Mouse (Mus musculus) liver, embryonic 14.5 days (tissue): Measurements from ENCODE around the gene Nmnat2. TPM values are rescaled to one million over a fixed set of nuclear protein-coding genes. Genes with fewer than 3 reads are reported as not detected.

Experiments used
- ATAC-seq: fragments of 200-750 bp; cut with Nextera tagmentation; 2 replicates; pipeline ENCODE4 v1.8.0; 2017; ENCODE audit warnings: moderate number of reproducible peaks, mild to moderate bottlenecking, moderate library complexity; ENCODE audit not compliant: insufficient read depth
- DNase-seq, 3 experiments: peaks; one replicate each; pipeline ENCODE4 v3.0.0-alpha.2; 2012 to 2013; ENCODE audit warnings: low read depth in 3 of 3, low spot score in 3 of 3
- H3K27ac ChIP-seq: fragments of 300-500 bp; sonication (generic); 2 replicates; pipeline ENCODE4 v1.5.1; 2014; ENCODE audit warnings: moderate library complexity, mild to moderate bottlenecking, control low read depth, inconsistent platforms
- H3K27me3 ChIP-seq: fragments of 300-500 bp; sonication (generic); 2 replicates; pipeline ENCODE4 v1.6.1; 2014; ENCODE audit warnings: mild to moderate bottlenecking, low read length, moderate library complexity; ENCODE audit not compliant: control insufficient read depth, insufficient read depth
- H3K36me3 ChIP-seq: fragments of 300-500 bp; sonication (generic); replicated peaks from 2 replicates; pipeline ENCODE4 v1.6.1; 2014; ENCODE audit warnings: low read depth; ENCODE audit not compliant: control insufficient read depth, insufficient read depth
- H3K4me1 ChIP-seq, 2 experiments: fragments of 200-500 bp in 1 of 2; fragments of 300-500 bp in 1 of 2; sonication (generic) in 1 of 2; replicated peaks; 2 replicates each; pipeline ENCODE4 v1.6.1; 2012 to 2014; ENCODE audit warnings: antibody characterized with exemption in 1 of 2, inconsistent platforms in 1 of 2, low read length in 1 of 2; ENCODE audit not compliant: control insufficient read depth in 2 of 2, insufficient read depth in 2 of 2
- H3K4me2 ChIP-seq: fragments of 300-500 bp; sonication (generic); 2 replicates; pipeline ENCODE4 v1.6.1; 2014; ENCODE audit warnings: low read depth, mild to moderate bottlenecking, control low read depth, moderate library complexity
- H3K4me3 ChIP-seq, 2 experiments: fragments of 200-500 bp in 1 of 2; fragments of 300-500 bp in 1 of 2; sonication (generic) in 1 of 2; 2 replicates each; pipeline ENCODE4 v1.5.1; 2012 to 2014; ENCODE audit warnings: low read depth in 2 of 2, low read length in 2 of 2, mild to moderate bottlenecking in 2 of 2, control low read depth in 1 of 2, inconsistent platforms in 1 of 2, moderate library complexity in 1 of 2; ENCODE audit not compliant: insufficient read depth in 1 of 2
- H3K9ac ChIP-seq: fragments of 300-500 bp; sonication (generic); replicated peaks from 2 replicates; pipeline ENCODE4 v1.6.1; 2014; ENCODE audit warnings: mild to moderate bottlenecking, control low read depth, moderate library complexity
- H3K9me3 ChIP-seq: fragments of 300-500 bp; sonication (generic); 2 replicates; pipeline ENCODE4 v1.6.1; 2016; ENCODE audit warnings: low read length, mixed read lengths; ENCODE audit not compliant: control insufficient read depth
- CTCF ChIP-seq: IDR thresholded peaks from 2 replicates; pipeline ENCODE4 v1.5.1; 2016; ENCODE audit warnings: antibody characterized with exemption, low read depth, control low read depth
- EP300 ChIP-seq: IDR thresholded peaks from 2 replicates; pipeline ENCODE4 v1.6.1; 2016; ENCODE audit warnings: antibody characterized with exemption, low read depth
- WGBS: fragments of 180-500 bp; shearing (Covaris S2); extraction: QIAGEN DNeasy Blood & Tissue Kit; methylation state at CpG from one replicate; pipeline ENCODE4 v1.1.7; 2014; ENCODE audit not compliant: insufficient replicate concordance; 5-methylcytosine and 5-hydroxymethylcytosine counted together
- polyA plus RNA-seq, 2 experiments: library from polyadenylated mRNA; depleted of rRNA in 1 of 2; stranded (reverse) in 1 of 2; unstranded in 1 of 2; fragments of >200 nt; fragmentation: Nextera tagmentation in 1 of 2; extraction: Ambion mirVana in 1 of 2; gene quantifications; 2 replicates each; pipeline versions ENCODE4 v1.2.1 to v1.2.3; 2012 to 2014

Nmnat2 gene
- polyA plus RNA-seq, 2 experiments, result 0.02 to 0.09 TPM

DNA sequence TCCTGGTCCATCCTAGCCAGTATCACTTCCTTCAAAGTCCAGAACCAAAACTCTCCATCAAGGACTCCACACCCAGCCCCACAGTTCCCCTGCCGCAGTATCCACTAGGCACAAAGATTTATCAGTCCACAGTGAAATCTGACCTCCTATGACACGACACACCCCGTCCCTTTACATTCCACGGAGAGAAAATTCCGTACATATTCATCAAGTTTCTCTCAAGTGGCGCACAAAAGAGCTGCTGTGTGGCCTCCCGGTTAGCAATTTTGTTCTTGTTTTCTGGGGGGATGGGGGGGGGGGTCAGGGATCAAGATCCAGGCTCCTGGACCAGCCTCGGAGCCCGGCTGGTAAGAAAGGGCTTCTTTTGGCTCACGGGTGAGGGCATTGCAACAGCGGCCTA lies 143.8 kb downstream of the Nmnat2 start:
- Histone ChIP-seq H3K27me3 (no peaks in the 10 kb centered on the region; the same call in 1 of the 2 replicates), H3K4me1 (0 out of 4 replicates have a peak, but pooled peaks cover 0 to 2% of the 10 kb centered on the region in 2 experiments), H3K9me3 (no peaks in the 10 kb centered on the region), H3K36me3 (no peaks in the 10 kb centered on the region), H3K4me2 (no peak overlapping the region), H3K27ac (no peak overlapping the region), H3K9ac (no peak overlapping the region), H3K4me3 (no peak overlapping the region)
- WGBS, result 71% methylated on average over 11 of the region's 11 CpGs
- TF ChIP-seq CTCF (no peak), EP300 (no peak)
- ATAC-seq (no peak), DNase-seq (no peak)

DNA sequence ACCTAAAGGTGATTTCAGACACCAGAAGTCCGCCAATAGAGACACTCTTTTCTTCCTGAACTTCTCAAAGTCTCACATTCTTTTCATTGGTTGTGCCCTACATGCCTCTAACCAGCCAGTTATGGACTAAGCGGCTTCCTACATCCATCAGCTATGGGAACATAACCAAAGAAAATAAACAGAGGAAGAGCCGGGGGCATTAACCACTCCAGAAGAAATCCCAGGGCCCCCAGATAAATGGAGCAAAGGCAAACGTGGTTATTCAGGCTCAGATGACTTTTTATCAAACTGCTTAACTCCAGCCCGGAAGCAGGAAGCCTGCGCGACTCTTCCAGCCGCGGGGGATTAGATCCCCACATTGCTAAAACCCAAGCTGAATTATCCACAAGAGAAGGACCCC lies 146.1 kb downstream of the Nmnat2 start:
- H3K9ac ChIP-seq, result no peak overlapping the region
- no peak overlapping the region for H3K4me2 ChIP-seq
- no peak for ATAC-seq
- H3K27ac ChIP-seq, result no peak overlapping the region
- TF ChIP-seq CTCF (no peak), EP300 (no peak)
- DNase-seq, result no peak
- no peaks in the 10 kb centered on the region for H3K36me3 ChIP-seq
- H3K9me3 ChIP-seq, result no peaks in the 10 kb centered on the region
- WGBS, result 27% methylated on average over 9 of the region's 9 CpGs
- H3K4me1 ChIP-seq, result peaks cover 0 to 7% of the 10 kb centered on the region in 2 experiments; a peak in 1 of 4 replicates
- H3K27me3 ChIP-seq, result no peaks in the 10 kb centered on the region
- no peak overlapping the region for H3K4me3 ChIP-seq

- DNase-seq, result peak in 2 of 3 experiments; percentile 11 to 22
- TF ChIP-seq CTCF (peak; percentile 75), EP300 (no peak)
- no peak for ATAC-seq
- H3K27ac ChIP-seq, result no peak overlapping the region
- no peaks in the 10 kb centered on the region for H3K27me3 ChIP-seq
- H3K9ac ChIP-seq, result no peak overlapping the region
- peaks cover 0 to 7% of the 10 kb centered on the region in 2 experiments; a peak in 1 of 4 replicates for H3K4me1 ChIP-seq
- H3K9me3 ChIP-seq, result no peaks in the 10 kb centered on the region
- H3K36me3 ChIP-seq, result no peaks in the 10 kb centered on the region
- H3K4me2 ChIP-seq, result no peak overlapping the region
- H3K4me3 ChIP-seq, result no peak overlapping the region
- 16% methylated on average over 9 of the region's 9 CpGs for WGBS
Observed at GRCm38 (mm10) chr1:153101327-153101880, 146.6 kb downstream of the Nmnat2 start.

- ATAC-seq, result no peak
- no peak overlapping the region for H3K27ac ChIP-seq
- no peak overlapping the region for H3K4me3 ChIP-seq
- no peak overlapping the region for H3K9ac ChIP-seq
- no peaks in the 10 kb centered on the region for H3K9me3 ChIP-seq
- H3K4me2 ChIP-seq, result no peak overlapping the region
- no peak for TF ChIP-seq EP300
- no peak for TF ChIP-seq CTCF
- H3K4me1 ChIP-seq, result peaks cover 0 to 7% of the 10 kb centered on the region in 2 experiments; a peak in 1 of 4 replicates
- WGBS, result 78% methylated on average over 17 of the region's 17 CpGs
- no peak for DNase-seq
- H3K27me3 ChIP-seq, result no peaks in the 10 kb centered on the region
- H3K36me3 ChIP-seq, result no peaks in the 10 kb centered on the region
Observed at GRCm38 (mm10) chr1:153102296-153103185, 147.7 kb downstream of the Nmnat2 start.

DNA sequence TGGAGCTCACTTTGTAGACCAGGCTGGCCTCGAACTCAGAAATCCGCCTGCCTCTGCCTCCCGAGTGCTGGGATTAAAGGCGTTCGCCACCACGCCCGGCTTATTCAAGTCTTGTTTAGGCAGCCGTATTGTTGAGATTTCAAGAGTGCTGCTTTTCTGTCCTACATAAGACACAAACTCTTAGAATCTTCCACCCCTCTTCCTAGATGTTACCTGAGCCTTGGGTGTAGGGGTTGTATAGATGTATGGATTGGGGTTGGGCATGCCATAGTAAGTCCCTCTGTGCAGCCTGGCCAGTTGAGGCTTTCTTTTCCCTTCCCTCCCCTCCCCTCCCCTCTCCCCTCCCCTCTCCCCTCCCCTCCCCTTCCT lies 148.4 kb downstream of the Nmnat2 start:
- Histone ChIP-seq H3K4me2 (no peak overlapping the region), H3K27me3 (no peaks in the 10 kb centered on the region), H3K4me1 (peaks cover 0 to 7% of the 10 kb centered on the region in 2 experiments; a peak in 1 of 4 replicates), H3K36me3 (no peaks in the 10 kb centered on the region), H3K9ac (no peak overlapping the region), H3K27ac (no peak overlapping the region), H3K4me3 (no peak overlapping the region), H3K9me3 (no peaks in the 10 kb centered on the region)
- WGBS, result 78% methylated on average over 6 of the region's 8 CpGs
- DNase-seq (no peak), ATAC-seq (no peak)
- TF ChIP-seq EP300, result no peak
- TF ChIP-seq CTCF, result no peak
